Mouse (Mus musculus): ENCODE measurements around the gene Sfxn2.

Gene Sfxn2

GRCm38 (mm10) chr19:46599375-46600256 is 26.5 kb downstream of the Sfxn2 start:
- no peak for DNase-seq (ENCODE audit: low spot score in 2 of 2)

GRCm38 (mm10) chr19:46600371-46600770 is 27.2 kb downstream of the Sfxn2 start:
- no peak for DNase-seq (ENCODE audit: low spot score in 2 of 2)

- no peak for DNase-seq (ENCODE audit: low spot score in 2 of 2)
Observed at GRCm38 (mm10) chr19:46601491-46601890, 28.3 kb downstream of the Sfxn2 start.

GRCm38 (mm10) chr19:46602406-46602805 is 29.2 kb downstream of the Sfxn2 start:
- no peak for DNase-seq (ENCODE audit: low spot score in 2 of 2)

- DNase-seq (ENCODE audit: low spot score in 2 of 2): no peak
Observed at GRCm38 (mm10) chr19:46606718-46607117, 33.6 kb downstream of the Sfxn2 start.

GRCm38 (mm10) chr19:46607424-46607823 is 34.3 kb downstream of the Sfxn2 start:
- DNase-seq (ENCODE audit: low spot score in 2 of 2): peak; percentile 22 to 56

- no peak for DNase-seq (ENCODE audit: low spot score in 2 of 2)
Observed at GRCm38 (mm10) chr19:46608158-46608557, 35.0 kb downstream of the Sfxn2 start.

- no peak for DNase-seq (ENCODE audit: low spot score in 2 of 2)
Observed at GRCm38 (mm10) chr19:46616378-46616777, 43.2 kb downstream of the Sfxn2 start.

- DNase-seq (ENCODE audit: low spot score in 2 of 2): no peak
Observed at GRCm38 (mm10) chr19:46617361-46617760, 44.2 kb downstream of the Sfxn2 start.

GRCm38 (mm10) chr19:46618322-46618721 is 45.2 kb downstream of the Sfxn2 start:
- DNase-seq (ENCODE audit: low spot score in 2 of 2): no peak

- DNase-seq (ENCODE audit: low spot score in 2 of 2): no peak
Observed at GRCm38 (mm10) chr19:46619001-46619400, 45.8 kb downstream of the Sfxn2 start.

- no peak for DNase-seq (ENCODE audit: low spot score in 2 of 2)
Observed at GRCm38 (mm10) chr19:46619518-46619917, 46.4 kb downstream of the Sfxn2 start.

- DNase-seq (ENCODE audit: low spot score in 2 of 2): no peak
Observed at GRCm38 (mm10) chr19:46620016-46620808, 47.0 kb downstream of the Sfxn2 start.

GRCm38 (mm10) chr19:46621236-46622183 is 48.3 kb downstream of the Sfxn2 start:
- no peak for DNase-seq (ENCODE audit: low spot score in 2 of 2)

GRCm38 (mm10) chr19:46622659-46623193 is 49.6 kb downstream of the Sfxn2 start:
- no peak for DNase-seq (ENCODE audit: low spot score in 2 of 2)

GRCm38 (mm10) chr19:46623194-46623667 is 50.1 kb downstream of the Sfxn2 start:
- DNase-seq (ENCODE audit: low spot score in 2 of 2): no peak

GRCm38 (mm10) chr19:46623790-46624772 is 50.9 kb downstream of the Sfxn2 start:
- no peak for DNase-seq (ENCODE audit: low spot score in 2 of 2)

- DNase-seq (ENCODE audit: low spot score in 2 of 2): no peak
Observed at GRCm38 (mm10) chr19:46625015-46625414, 51.9 kb downstream of the Sfxn2 start.

GRCm38 (mm10) chr19:46625519-46625918 is 52.4 kb downstream of the Sfxn2 start:
- no peak for DNase-seq (ENCODE audit: low spot score in 2 of 2)

GRCm38 (mm10) chr19:46628403-46628802 is 55.2 kb downstream of the Sfxn2 start:
- no peak for DNase-seq (ENCODE audit: low spot score in 2 of 2)
